ENCODE assay signal across 11 mouse cellular contexts in the genomic region with DNA sequence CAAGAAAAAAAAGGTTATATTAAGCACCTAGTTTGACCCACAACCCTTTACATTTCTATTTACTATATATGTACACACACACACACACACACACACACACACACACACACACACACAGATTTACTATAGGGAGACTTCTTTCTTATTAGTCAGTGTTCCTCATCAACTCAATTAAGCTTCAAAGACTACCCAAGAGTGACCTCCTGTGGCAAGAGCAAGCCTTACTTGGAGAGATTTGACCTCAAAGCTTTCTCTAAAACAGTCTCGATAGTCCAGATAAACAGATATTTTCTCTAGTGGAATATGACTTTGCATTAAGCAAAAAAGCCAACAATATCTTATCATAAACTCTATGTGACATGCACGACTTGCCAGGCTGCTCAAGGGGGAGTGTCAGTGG. TPM values are rescaled to one million over a fixed set of nuclear protein-coding genes. Genes with fewer than 3 reads are reported as not detected.
A peak's percentile ranks its signal among the peaks of the same experiment; 100 is the strongest.
DNase-seq lines count a peak whose midpoint lies in the region; ATAC-seq and TF ChIP-seq lines count a peak whose summit lies in the region.
"Had no signal": no experiment of that assay in that cellular context is flagged by ENCODE, and none has a peak within 500 bp of the region (broad histone marks: within the 10 kb centered on the region; RNA-seq: fewer than 3 reads in every experiment).

No protein-coding gene starts in this region.

- no peaks in the 10 kb centered on the region for H3K4me1 ChIP-seq in heart, postnatal 0 days (ENCODE audit: control insufficient read depth, insufficient read depth)
- H3K4me1 ChIP-seq in heart, embryonic 11.5 days (ENCODE audit: control insufficient read depth, insufficient read depth, low read length): no peaks in the 10 kb centered on the region
- H3K4me1 ChIP-seq in midbrain, embryonic 14.5 days (ENCODE audit: control insufficient read depth, insufficient read depth, low read length): no peaks in the 10 kb centered on the region
- H3K4me1 ChIP-seq in midbrain, embryonic 11.5 days (ENCODE audit: control insufficient read depth, insufficient read depth, low read length): no peaks in the 10 kb centered on the region

- H3K27me3 ChIP-seq in heart, postnatal 0 days (ENCODE audit: control insufficient read depth, insufficient read depth, low read length): no peaks in the 10 kb centered on the region
- peaks cover 2% of the 10 kb centered on the region; the same call in 1 of the 2 replicates for H3K27me3 ChIP-seq in heart, embryonic 11.5 days (ENCODE audit: control insufficient read depth, insufficient read depth, low read length)
- no peaks in the 10 kb centered on the region for H3K27me3 ChIP-seq in midbrain, embryonic 14.5 days (ENCODE audit: control insufficient read depth, insufficient read depth, low read length)
- H3K27me3 ChIP-seq in midbrain, embryonic 11.5 days (ENCODE audit: control insufficient read depth, insufficient read depth, low read length): peaks cover 6% of the 10 kb centered on the region

- ATAC-seq in heart, postnatal 0 days (ENCODE audit: insufficient read depth, low read depth): no peak
- no peak for ATAC-seq in heart, embryonic 11.5 days (replicated peaks; ENCODE audit: insufficient number of reproducible peaks, low FRiP score, low TSS enrichment)
- ATAC-seq in midbrain, embryonic 14.5 days (ENCODE audit: low FRiP score, low TSS enrichment): no peak
- no peak for ATAC-seq in midbrain, embryonic 11.5 days (ENCODE audit: low FRiP score)
- peak; percentile 61 for ATAC-seq in activated CD4-positive, CD25-positive, alpha-beta regulatory T cell, adult 4 months
- ATAC-seq: forebrain, embryonic 16.5 days had no signal

- no peak overlapping the region for H3K27ac ChIP-seq in heart, postnatal 0 days (ENCODE audit: low read depth)
- H3K27ac ChIP-seq in heart, embryonic 11.5 days (ENCODE audit: low read depth, low read length): no peak overlapping the region
- H3K27ac ChIP-seq in midbrain, embryonic 14.5 days (replicated peaks; ENCODE audit: low read depth, low read length): no peak overlapping the region
- no peak overlapping the region for H3K27ac ChIP-seq in midbrain, embryonic 11.5 days (ENCODE audit: low read depth, low read length)

- no peak overlapping the region for H3K4me3 ChIP-seq in heart, postnatal 0 days (ENCODE audit: low read depth, low read length)
- H3K4me3 ChIP-seq in heart, embryonic 11.5 days (ENCODE audit: low read depth, low read length): no peak overlapping the region
- H3K4me3 ChIP-seq in midbrain, embryonic 14.5 days (replicated peaks; ENCODE audit: low read depth, low read length): no peak overlapping the region
- H3K4me3 ChIP-seq in midbrain, embryonic 11.5 days (ENCODE audit: low read depth, low read length): no peak overlapping the region
- H3K4me3 ChIP-seq: megakaryocyte, embryonic 14.5 days had no signal

- no peak for DNase-seq in heart, postnatal 0 days (ENCODE audit: low spot score)
- DNase-seq in midbrain, embryonic 14.5 days: peak; percentile 21
- no peak for DNase-seq in midbrain, embryonic 11.5 days (ENCODE audit: low spot score, missing footprints)
- peak; percentile 5 for DNase-seq in retina, embryonic 14.5 days (ENCODE audit: low spot score)
- no peak for DNase-seq in right cerebral cortex, postnatal 4 days
- no peak for DNase-seq in embryo, embryonic 10 days (ENCODE audit: low spot score)
- DNase-seq: thymus, adult 2 months had no signal

- no peak overlapping the region for H3K9ac ChIP-seq in heart, postnatal 0 days (replicated peaks; ENCODE audit: low read depth, low read length)
- no peak overlapping the region for H3K9ac ChIP-seq in heart, embryonic 11.5 days (ENCODE audit: low read depth, low read length)
- H3K9ac ChIP-seq in midbrain, embryonic 14.5 days (replicated peaks; ENCODE audit: low read length): no peak overlapping the region
- H3K9ac ChIP-seq in midbrain, embryonic 11.5 days (ENCODE audit: low read length): no peak overlapping the region

- TF ChIP-seq CTCF in heart, postnatal 0 days (IDR thresholded peaks at IDR 0.05; ENCODE audit: low read depth): peak; percentile 38

- TF ChIP-seq EP300 in heart, postnatal 0 days (IDR thresholded peaks at IDR 0.05; ENCODE audit: low read depth): no peak

- no peak overlapping the region for H3K4me2 ChIP-seq in heart, postnatal 0 days (ENCODE audit: low read depth, low read length)
- no peak overlapping the region for H3K4me2 ChIP-seq in heart, embryonic 11.5 days
- no peak overlapping the region for H3K4me2 ChIP-seq in midbrain, embryonic 14.5 days (ENCODE audit: low read length)
- no peak overlapping the region for H3K4me2 ChIP-seq in midbrain, embryonic 11.5 days

- 0 out of 2 replicates have a peak, but pooled peaks cover 3% of the 10 kb centered on the region for H3K36me3 ChIP-seq in heart, postnatal 0 days (replicated peaks; ENCODE audit: control insufficient read depth, insufficient read depth, low read length)
- no peaks in the 10 kb centered on the region for H3K36me3 ChIP-seq in heart, embryonic 11.5 days (ENCODE audit: control insufficient read depth, insufficient read depth, low read length)
- H3K36me3 ChIP-seq in midbrain, embryonic 14.5 days (ENCODE audit: control insufficient read depth, insufficient read depth, low read length): no peaks in the 10 kb centered on the region
- H3K36me3 ChIP-seq in midbrain, embryonic 11.5 days (ENCODE audit: control insufficient read depth, insufficient read depth, low read length): no peaks in the 10 kb centered on the region

- whole genome bisulfite sequencing in heart, postnatal 0 days: 35% methylated on average over 2 of the region's 2 CpGs
- WGBS in heart, embryonic 11.5 days (ENCODE audit: insufficient replicate concordance): 69% methylated on average over 2 of the region's 2 CpGs
- 81% methylated on average over 2 of the region's 2 CpGs for WGBS in midbrain, embryonic 14.5 days
- 80% methylated on average over 2 of the region's 2 CpGs for WGBS in midbrain, embryonic 11.5 days

- no peaks in the 10 kb centered on the region for H3K9me3 ChIP-seq in heart, postnatal 0 days (replicated peaks; ENCODE audit: control insufficient read depth, low read length)
- H3K9me3 ChIP-seq in heart, embryonic 11.5 days (replicated peaks; ENCODE audit: control insufficient read depth, low read length): no peaks in the 10 kb centered on the region
- H3K9me3 ChIP-seq in midbrain, embryonic 14.5 days (ENCODE audit: control insufficient read depth, low read length): no peaks in the 10 kb centered on the region
- no peaks in the 10 kb centered on the region for H3K9me3 ChIP-seq in midbrain, embryonic 11.5 days (ENCODE audit: control insufficient read depth, low read length)
- H3K9me3 ChIP-seq: megakaryocyte, embryonic 14.5 days had no signal

RNA-seq across cellular contexts. Expression of a gene that starts 25.1 kb away (rescaled TPM):
- total RNA-seq in heart, postnatal 0 days (2014; rRNA removed; ENCODE audit: low replicate concordance): 26.6 and 45.5 TPM in 2 replicates
- polyA plus RNA-seq in heart, postnatal 0 days (2015; fragmentation: Nextera tagmentation; extraction: Ambion mirVana): 16.6 and 17.0 TPM in 2 replicates
- 30.0 and 33.4 TPM in 2 replicates for polyA plus RNA-seq in heart, embryonic 11.5 days (2014; fragmentation: Nextera tagmentation; extraction: Ambion mirVana)
- polyA plus RNA-seq in midbrain, embryonic 14.5 days (2014; fragmentation: Nextera tagmentation; extraction: Ambion mirVana): 4.1 and 7.1 TPM in 2 replicates
- polyA plus RNA-seq in midbrain, embryonic 11.5 days (2014; fragmentation: Nextera tagmentation; extraction: Ambion mirVana): 19.2 and 22.8 TPM in 2 replicates
- polyA plus RNA-seq in activated CD4-positive, CD25-positive, alpha-beta regulatory T cell, adult 4 months (2017; shearing (Covaris generic)): 10 to 100 TPM; 67.7 to 78.2 TPM

RNA-seq across cellular contexts. Expression of a gene that starts 27.1 kb away (rescaled TPM):
- 0.08 and 0.88 TPM in 2 replicates for total RNA-seq in heart, postnatal 0 days (2014; rRNA removed; ENCODE audit: low replicate concordance)
- polyA plus RNA-seq in heart, postnatal 0 days (2015; fragmentation: Nextera tagmentation; extraction: Ambion mirVana): 0.26 and 0.33 TPM in 2 replicates
- 0.25 and 0.70 TPM in 2 replicates for polyA plus RNA-seq in heart, embryonic 11.5 days (2014; fragmentation: Nextera tagmentation; extraction: Ambion mirVana)
- 0.07 and 0.84 TPM in 2 replicates for polyA plus RNA-seq in midbrain, embryonic 14.5 days (2014; fragmentation: Nextera tagmentation; extraction: Ambion mirVana)
- polyA plus RNA-seq in midbrain, embryonic 11.5 days (2014; fragmentation: Nextera tagmentation; extraction: Ambion mirVana): 0.34 and 0.54 TPM in 2 replicates
- polyA plus RNA-seq in activated CD4-positive, CD25-positive, alpha-beta regulatory T cell, adult 4 months (2017; shearing (Covaris generic)): 1 to 10 TPM; 7.4 to 9.0 TPM

Comparison
In these comparisons a context has a peak if more than half of its experiments do, and no peak if none do; other contexts are left out.
1. DNase-seq: peak in midbrain, embryonic 14.5 days (single experiment) and retina, embryonic 14.5 days (single experiment); none in heart, postnatal 0 days (single experiment), midbrain, embryonic 11.5 days (single experiment), right cerebral cortex, postnatal 4 days (single experiment) and embryo, embryonic 10 days (single experiment).